Mouse (Mus musculus): ENCODE results near the gene Gsdma3. TPM values are rescaled to one million over a fixed set of nuclear protein-coding genes. Genes with fewer than 3 reads are reported as not detected.
"Not testable (repeated sequence)": the region's sequence is repeated elsewhere in the genome, so short reads cannot be mapped to it uniquely, and the experiment has no call there.

Gsdma3 gene
- polyA plus RNA-seq, 1 experiment from 2014 or later: not detected

GRCm38 (mm10) chr11:98603953-98604352 is 22.2 kb upstream of the Gsdma3 start:
- WGBS: 89% methylated on average over 2 of the region's 2 CpGs
- H3K27ac ChIP-seq (ENCODE audit: low read length): no peak overlapping the region
- no peaks in the 10 kb centered on the region for H3K9me3 ChIP-seq (replicated peaks; ENCODE audit: control insufficient read depth, low read length, poor library complexity, severe bottlenecking)
- peaks cover 7% of the 10 kb centered on the region; the same call in 1 of the 2 replicates for H3K27me3 ChIP-seq (ENCODE audit: control insufficient read depth, insufficient read depth, low read depth, low read length)
- peaks cover 2% of the 10 kb centered on the region; the same call in 1 of the 2 replicates for H3K4me1 ChIP-seq (ENCODE audit: control insufficient read depth, insufficient read depth, low read length)
- H3K9ac ChIP-seq (ENCODE audit: low read depth, low read length): no peak overlapping the region
- H3K36me3 ChIP-seq (ENCODE audit: control insufficient read depth, insufficient read depth, low read length): no peaks in the 10 kb centered on the region
- H3K4me2 ChIP-seq (ENCODE audit: low read length): no peak overlapping the region
- no peak overlapping the region for H3K4me3 ChIP-seq (ENCODE audit: low read depth, low read length)
- ATAC-seq: no peak

GRCm38 (mm10) chr11:98604911-98605310 is 21.2 kb upstream of the Gsdma3 start:
- H3K4me3 ChIP-seq (ENCODE audit: low read depth, low read length); H3K9me3 ChIP-seq (replicated peaks; ENCODE audit: control insufficient read depth, low read length, poor library complexity, severe bottlenecking); H3K4me2 ChIP-seq (ENCODE audit: low read length); H3K27ac ChIP-seq (ENCODE audit: low read length); ATAC-seq; H3K9ac ChIP-seq (ENCODE audit: low read depth, low read length); H3K36me3 ChIP-seq (ENCODE audit: control insufficient read depth, insufficient read depth, low read length); H3K27me3 ChIP-seq (ENCODE audit: control insufficient read depth, insufficient read depth, low read depth, low read length); H3K4me1 ChIP-seq (ENCODE audit: control insufficient read depth, insufficient read depth, low read length): not testable (repeated sequence)
- WGBS: 70% methylated on average over 6 of the region's 6 CpGs

GRCm38 (mm10) chr11:98606763-98607162 is 19.4 kb upstream of the Gsdma3 start:
- no peak overlapping the region for H3K4me2 ChIP-seq (ENCODE audit: low read length)
- H3K36me3 ChIP-seq (ENCODE audit: control insufficient read depth, insufficient read depth, low read length): no peaks in the 10 kb centered on the region
- H3K4me1 ChIP-seq (ENCODE audit: control insufficient read depth, insufficient read depth, low read length): peaks cover 2% of the 10 kb centered on the region; the same call in 1 of the 2 replicates
- H3K27ac ChIP-seq (ENCODE audit: low read length): no peak overlapping the region
- no peaks in the 10 kb centered on the region for H3K9me3 ChIP-seq (replicated peaks; ENCODE audit: control insufficient read depth, low read length, poor library complexity, severe bottlenecking)
- no peak overlapping the region for H3K9ac ChIP-seq (ENCODE audit: low read depth, low read length)
- H3K4me3 ChIP-seq (ENCODE audit: low read depth, low read length): no peak overlapping the region
- no peaks in the 10 kb centered on the region for H3K27me3 ChIP-seq (ENCODE audit: control insufficient read depth, insufficient read depth, low read depth, low read length)
- ATAC-seq: no peak
- 15% methylated on average over 3 of the region's 3 CpGs for WGBS

- no peaks in the 10 kb centered on the region for H3K27me3 ChIP-seq (ENCODE audit: control insufficient read depth, insufficient read depth, low read depth, low read length)
- ATAC-seq: no peak
- no peak overlapping the region for H3K9ac ChIP-seq (ENCODE audit: low read depth, low read length)
- H3K9me3 ChIP-seq (replicated peaks; ENCODE audit: control insufficient read depth, low read length, poor library complexity, severe bottlenecking): no peaks in the 10 kb centered on the region
- no peaks in the 10 kb centered on the region for H3K36me3 ChIP-seq (ENCODE audit: control insufficient read depth, insufficient read depth, low read length)
- 94% methylated on average over 13 of the region's 13 CpGs for WGBS
- no peak overlapping the region for H3K27ac ChIP-seq (ENCODE audit: low read length)
- no peak overlapping the region for H3K4me2 ChIP-seq (ENCODE audit: low read length)
- H3K4me3 ChIP-seq (ENCODE audit: low read depth, low read length): no peak overlapping the region
- no peaks in the 10 kb centered on the region for H3K4me1 ChIP-seq (ENCODE audit: control insufficient read depth, insufficient read depth, low read length)
Measured at GRCm38 (mm10) chr11:98620791-98621190, 5.4 kb upstream of the Gsdma3 start.

GRCm38 (mm10) chr11:98623981-98624380 is 2.2 kb upstream of the Gsdma3 start:
- H3K9me3 ChIP-seq (replicated peaks; ENCODE audit: control insufficient read depth, low read length, poor library complexity, severe bottlenecking); H3K4me2 ChIP-seq (ENCODE audit: low read length); H3K4me1 ChIP-seq (ENCODE audit: control insufficient read depth, insufficient read depth, low read length); H3K9ac ChIP-seq (ENCODE audit: low read depth, low read length); ATAC-seq; H3K36me3 ChIP-seq (ENCODE audit: control insufficient read depth, insufficient read depth, low read length); H3K27me3 ChIP-seq (ENCODE audit: control insufficient read depth, insufficient read depth, low read depth, low read length); H3K27ac ChIP-seq (ENCODE audit: low read length); H3K4me3 ChIP-seq (ENCODE audit: low read depth, low read length): not testable (repeated sequence)
- WGBS: 87% methylated on average over 6 of the region's 6 CpGs

- H3K4me3 ChIP-seq (ENCODE audit: low read depth, low read length); H3K27ac ChIP-seq (ENCODE audit: low read length); H3K9me3 ChIP-seq (replicated peaks; ENCODE audit: control insufficient read depth, low read length, poor library complexity, severe bottlenecking); H3K9ac ChIP-seq (ENCODE audit: low read depth, low read length); ATAC-seq; H3K27me3 ChIP-seq (ENCODE audit: control insufficient read depth, insufficient read depth, low read depth, low read length); H3K4me1 ChIP-seq (ENCODE audit: control insufficient read depth, insufficient read depth, low read length); H3K36me3 ChIP-seq (ENCODE audit: control insufficient read depth, insufficient read depth, low read length); H3K4me2 ChIP-seq (ENCODE audit: low read length): not testable (repeated sequence)
- 82% methylated on average over 2 of the region's 2 CpGs for WGBS
Measured at GRCm38 (mm10) chr11:98624381-98624780, 1.8 kb upstream of the Gsdma3 start.

- no peaks in the 10 kb centered on the region for H3K9me3 ChIP-seq (replicated peaks; ENCODE audit: control insufficient read depth, low read length, poor library complexity, severe bottlenecking)
- 90% methylated on average over 3 of the region's 3 CpGs for WGBS
- no peak overlapping the region for H3K4me2 ChIP-seq (ENCODE audit: low read length)
- H3K4me1 ChIP-seq (ENCODE audit: control insufficient read depth, insufficient read depth, low read length): no peaks in the 10 kb centered on the region
- H3K27ac ChIP-seq (ENCODE audit: low read length): no peak overlapping the region
- peaks cover 2% of the 10 kb centered on the region; the same call in 1 of the 2 replicates for H3K27me3 ChIP-seq (ENCODE audit: control insufficient read depth, insufficient read depth, low read depth, low read length)
- ATAC-seq: no peak
- H3K9ac ChIP-seq (ENCODE audit: low read depth, low read length): no peak overlapping the region
- no peaks in the 10 kb centered on the region for H3K36me3 ChIP-seq (ENCODE audit: control insufficient read depth, insufficient read depth, low read length)
- no peak overlapping the region for H3K4me3 ChIP-seq (ENCODE audit: low read depth, low read length)
Measured at GRCm38 (mm10) chr11:98628706-98629105, 2.5 kb downstream of the Gsdma3 start.

- Histone ChIP-seq H3K9me3 (replicated peaks; ENCODE audit: control insufficient read depth, low read length, poor library complexity, severe bottlenecking) (no peaks in the 10 kb centered on the region), H3K36me3 (ENCODE audit: control insufficient read depth, insufficient read depth, low read length) (no peaks in the 10 kb centered on the region), H3K27me3 (ENCODE audit: control insufficient read depth, insufficient read depth, low read depth, low read length) (peaks cover 2% of the 10 kb centered on the region; the same call in 1 of the 2 replicates), H3K4me3 (ENCODE audit: low read depth, low read length) (no peak overlapping the region), H3K9ac (ENCODE audit: low read depth, low read length) (no peak overlapping the region), H3K4me1 (ENCODE audit: control insufficient read depth, insufficient read depth, low read length) (no peaks in the 10 kb centered on the region), H3K27ac (ENCODE audit: low read length) (no peak overlapping the region), H3K4me2 (ENCODE audit: low read length) (no peak overlapping the region)
- 87% methylated on average over 5 of the region's 5 CpGs for WGBS
- no peak for ATAC-seq
Measured at GRCm38 (mm10) chr11:98630646-98631045, 4.5 kb downstream of the Gsdma3 start.

- H3K9ac ChIP-seq (ENCODE audit: low read depth, low read length); ATAC-seq; H3K27ac ChIP-seq (ENCODE audit: low read length); H3K4me3 ChIP-seq (ENCODE audit: low read depth, low read length); H3K4me2 ChIP-seq (ENCODE audit: low read length); H3K4me1 ChIP-seq (ENCODE audit: control insufficient read depth, insufficient read depth, low read length); H3K36me3 ChIP-seq (ENCODE audit: control insufficient read depth, insufficient read depth, low read length); H3K27me3 ChIP-seq (ENCODE audit: control insufficient read depth, insufficient read depth, low read depth, low read length); H3K9me3 ChIP-seq (replicated peaks; ENCODE audit: control insufficient read depth, low read length, poor library complexity, severe bottlenecking): not testable (repeated sequence)
- WGBS: 33% methylated on average over 10 of the region's 10 CpGs
Measured at GRCm38 (mm10) chr11:98635312-98635970, 9.3 kb downstream of the Gsdma3 start.
